Mouse (Mus musculus): ENCODE results near the gene Anxa10. TPM values are rescaled to one million over a fixed set of nuclear protein-coding genes. Genes with fewer than 3 reads are reported as not detected.

Gene Anxa10
- not detected in 2 replicates for polyA plus RNA-seq (2012; rRNA removed)

DNA sequence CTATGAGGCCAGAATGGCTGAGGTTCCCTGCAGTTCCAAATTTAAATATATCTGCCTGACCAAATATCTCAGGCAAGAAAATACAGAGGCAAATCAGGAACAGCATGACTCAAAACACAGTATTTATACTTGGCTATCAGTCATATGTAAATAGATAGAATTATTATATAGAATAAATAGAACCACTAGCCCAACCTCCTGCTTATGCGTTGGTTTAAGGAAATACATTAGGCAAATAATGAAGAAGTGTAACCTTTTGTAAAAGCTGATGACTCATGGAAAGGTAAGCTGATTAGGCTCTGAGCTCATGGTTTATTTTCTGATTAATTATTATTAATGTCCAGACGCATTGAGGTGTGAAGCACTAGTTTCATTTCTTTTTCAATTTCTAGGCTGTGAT, at the start of gene Anxa10:
TSS of gene Anxa10 (minus strand) at position 53 of the 400 bp plus-strand sequence.

Other genes starting within 250 kb of the Anxa10 start
- 24.2 and 43.0 TPM in 2 replicates for gene Palld, start 220.5 kb downstream of the Anxa10 start, polyA plus RNA-seq (2012; rRNA removed)
- gene Ddx60, start 195.1 kb downstream of the Anxa10 start, polyA plus RNA-seq (2012; rRNA removed), result 0.23 and 0.26 TPM in 2 replicates